Mouse (Mus musculus) myocyte (in vitro differentiated cells): ENCODE measurements at regions not wholly inside any gene's neighbourhood (a gene's known extent, or its start where the extent isn't known, plus 50 kb on each side); places are given as distances from the start of the nearest gene placed in this dataset.

Experiments used
- H3K27me3 ChIP-seq: one replicate; pipeline ENCODE4 v1.6.1; 2011; ENCODE audit not compliant: control insufficient read depth, insufficient read depth, insufficient read length
- H3K36me3 ChIP-seq: one replicate; pipeline ENCODE4 v1.6.1; 2011; ENCODE audit not compliant: control insufficient read depth, insufficient read depth
- H3K4me2 ChIP-seq: one replicate; pipeline ENCODE4 v1.6.1; 2011; ENCODE audit warnings: low read depth, control low read depth
- H3K4me3 ChIP-seq: one replicate; pipeline ENCODE4 v1.5.1; 2011; ENCODE audit warnings: mild to moderate bottlenecking, control low read depth, moderate library complexity
- H3K79me2 ChIP-seq: one replicate; pipeline ENCODE4 v1.6.1; 2011; ENCODE audit not compliant: control insufficient read depth, insufficient read depth
- H3ac ChIP-seq: one replicate; pipeline ENCODE4 v1.6.1; 2011; ENCODE audit not compliant: control insufficient read depth, insufficient read length
- CEBPB ChIP-seq: IDR thresholded peaks from 2 replicates; pipeline ENCODE4 v1.6.1; 2011; ENCODE audit warnings: mild to moderate bottlenecking, moderate library complexity; ENCODE audit not compliant: poor library complexity, insufficient read depth, severe bottlenecking
- E2F4 ChIP-seq: IDR thresholded peaks from one replicate; pipeline ENCODE4 v1.6.1; 2011; ENCODE audit warnings: mild to moderate bottlenecking, control low read depth, moderate library complexity; ENCODE audit not compliant: insufficient read depth
- MAX ChIP-seq: IDR thresholded peaks from one replicate; pipeline ENCODE4 v1.6.1; 2011; ENCODE audit warnings: low read depth, mild to moderate bottlenecking, control low read depth
- MYOD1 ChIP-seq, 3 experiments: IDR thresholded peaks; one replicate each; pipeline ENCODE4 v1.6.1; 2011; ENCODE audit warnings: control low read depth in 2 of 3, low read depth in 2 of 3, mild to moderate bottlenecking in 2 of 3, moderate library complexity in 1 of 3; ENCODE audit not compliant: insufficient read length in 2 of 3, control insufficient read depth in 1 of 3
- MYOG ChIP-seq, 3 experiments: IDR thresholded peaks; one replicate each; pipeline ENCODE4 v1.6.1; 2011; ENCODE audit warnings: control low read depth in 2 of 3, low read depth in 2 of 3, mild to moderate bottlenecking in 2 of 3; ENCODE audit not compliant: insufficient read length in 2 of 3, control insufficient read depth in 1 of 3, insufficient read depth in 1 of 3
- POLR2A ChIP-seq: IDR thresholded peaks from one replicate; pipeline ENCODE4 v1.6.1; 2011; ENCODE audit warnings: low read depth, mild to moderate bottlenecking, control low read depth, moderate library complexity; ENCODE audit not compliant: insufficient read length
- POLR2AphosphoS2 ChIP-seq: IDR thresholded peaks from one replicate; pipeline ENCODE4 v1.6.1; 2011; ENCODE audit warnings: low read depth, control low read depth; ENCODE audit not compliant: insufficient read length
- REST ChIP-seq: IDR thresholded peaks from one replicate; pipeline ENCODE4 v1.6.1; 2011; ENCODE audit warnings: mild to moderate bottlenecking, control low read depth, moderate library complexity; ENCODE audit not compliant: insufficient read depth, insufficient read length
- SRF ChIP-seq: IDR thresholded peaks from one replicate; pipeline ENCODE4 v1.6.1; 2011; ENCODE audit warnings: low read depth; ENCODE audit not compliant: control insufficient read depth, insufficient read length
- TCF12 ChIP-seq: IDR thresholded peaks from one replicate; pipeline ENCODE4 v1.6.1; 2011; ENCODE audit warnings: mild to moderate bottlenecking, control low read depth; ENCODE audit not compliant: poor library complexity, insufficient read depth, severe bottlenecking
- TCF3 ChIP-seq: IDR thresholded peaks from one replicate; pipeline ENCODE4 v1.6.1; 2011; ENCODE audit warnings: low read depth, control low read depth; ENCODE audit not compliant: insufficient read length
- USF1 ChIP-seq: IDR thresholded peaks from one replicate; pipeline ENCODE4 v1.6.1; 2011; ENCODE audit warnings: low read depth, mild to moderate bottlenecking, control low read depth, moderate library complexity

- TF ChIP-seq TCF12, result no peak
- Histone ChIP-seq H3K4me2 (no peak overlapping the region), H3K4me3 (no peak overlapping the region), H3K79me2 (no peaks in the 10 kb centered on the region), H3ac (no peak overlapping the region), H3K36me3 (no peaks in the 10 kb centered on the region), H3K27me3 (peaks cover 11% of the 10 kb centered on the region)
Measured at GRCm38 (mm10) chr14:67174929-67175328, 1165.9 kb upstream of the Gulo start.

DNA sequence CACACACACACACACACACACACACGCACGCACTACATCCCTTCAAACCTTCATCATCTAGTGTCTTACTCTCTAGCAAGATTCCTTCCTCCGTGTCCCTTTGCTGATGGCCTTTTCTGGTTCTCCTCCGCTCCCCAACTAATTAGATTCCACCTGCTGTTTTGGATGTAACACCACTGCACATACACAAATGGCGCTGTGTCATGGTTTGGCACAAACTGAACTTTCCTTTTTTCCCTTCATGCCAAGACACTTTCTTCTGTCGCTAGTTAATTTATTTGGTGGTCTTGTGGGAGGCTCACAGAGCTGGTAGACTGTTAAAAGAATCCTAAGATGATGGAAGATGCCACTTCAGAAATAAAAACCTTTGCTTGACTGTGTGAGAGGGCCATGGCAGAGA is 1161.8 kb upstream of the Gulo start:
- Histone ChIP-seq H3K36me3 (no peaks in the 10 kb centered on the region), H3ac (no peak overlapping the region), H3K4me2 (no peak overlapping the region), H3K27me3 (no peaks in the 10 kb centered on the region), H3K4me3 (no peak overlapping the region), H3K79me2 (no peaks in the 10 kb centered on the region)
- TF ChIP-seq POLR2AphosphoS2, result no peak
- no peak for TF ChIP-seq REST
- no peak for TF ChIP-seq TCF12
- no peak for TF ChIP-seq USF1
- no peak for TF ChIP-seq MYOG (IDR thresholded peaks at IDR 0.05; ENCODE audit: control insufficient read depth in 1 of 3, insufficient read depth in 1 of 3, insufficient read length in 2 of 3, low read depth in 2 of 3)
- TF ChIP-seq MAX, result no peak
- TF ChIP-seq CEBPB, result no peak
- TF ChIP-seq SRF, result no peak
- no peak for TF ChIP-seq TCF3
- no peak for TF ChIP-seq POLR2A
- no peak for TF ChIP-seq E2F4
- TF ChIP-seq MYOD1 (IDR thresholded peaks at IDR 0.05; ENCODE audit: control insufficient read depth in 1 of 3, insufficient read length in 2 of 3, low read depth in 2 of 3), result no peak

GRCm38 (mm10) chr14:67170248-67170647 is 1161.2 kb upstream of the Gulo start:
- Histone ChIP-seq H3K27me3 (no peaks in the 10 kb centered on the region), H3K36me3 (no peaks in the 10 kb centered on the region)
- TF ChIP-seq TCF3, result no peak
- TF ChIP-seq MYOD1 (IDR thresholded peaks at IDR 0.05; ENCODE audit: control insufficient read depth in 1 of 3, insufficient read length in 2 of 3, low read depth in 2 of 3), result peak in 1 of 3 experiments; percentile 37
- no peak for TF ChIP-seq POLR2A
- no peak for TF ChIP-seq POLR2AphosphoS2
- 0 out of 2 replicates have a peak, but pooled peaks have one; percentile 6 for TF ChIP-seq CEBPB

GRCm38 (mm10) chr14:67169201-67169600 is 1160.2 kb upstream of the Gulo start:
- Histone ChIP-seq H3K27me3 (no peaks in the 10 kb centered on the region), H3K4me2 (no peak overlapping the region), H3K79me2 (no peaks in the 10 kb centered on the region), H3ac (no peak overlapping the region), H3K4me3 (no peak overlapping the region), H3K36me3 (no peaks in the 10 kb centered on the region)
- TF ChIP-seq E2F4, result no peak
- no peak for TF ChIP-seq MYOG (IDR thresholded peaks at IDR 0.05; ENCODE audit: control insufficient read depth in 1 of 3, insufficient read depth in 1 of 3, insufficient read length in 2 of 3, low read depth in 2 of 3)
- no peak for TF ChIP-seq SRF
- TF ChIP-seq REST, result no peak
- no peak for TF ChIP-seq USF1
- no peak for TF ChIP-seq MAX
- no peak for TF ChIP-seq TCF12
- no peak for TF ChIP-seq TCF3
- no peak for TF ChIP-seq POLR2A
- TF ChIP-seq POLR2AphosphoS2, result no peak
- TF ChIP-seq MYOD1 (IDR thresholded peaks at IDR 0.05; ENCODE audit: control insufficient read depth in 1 of 3, insufficient read length in 2 of 3, low read depth in 2 of 3), result no peak
- no peak for TF ChIP-seq CEBPB

More at GRCm38 (mm10) chr14:67170248-67170647, 1161.2 kb upstream of the Gulo start:
- H3ac ChIP-seq, result no peak overlapping the region
- H3K4me3 ChIP-seq, result no peak overlapping the region
- no peaks in the 10 kb centered on the region for H3K79me2 ChIP-seq
- no peak overlapping the region for H3K4me2 ChIP-seq

DNA sequence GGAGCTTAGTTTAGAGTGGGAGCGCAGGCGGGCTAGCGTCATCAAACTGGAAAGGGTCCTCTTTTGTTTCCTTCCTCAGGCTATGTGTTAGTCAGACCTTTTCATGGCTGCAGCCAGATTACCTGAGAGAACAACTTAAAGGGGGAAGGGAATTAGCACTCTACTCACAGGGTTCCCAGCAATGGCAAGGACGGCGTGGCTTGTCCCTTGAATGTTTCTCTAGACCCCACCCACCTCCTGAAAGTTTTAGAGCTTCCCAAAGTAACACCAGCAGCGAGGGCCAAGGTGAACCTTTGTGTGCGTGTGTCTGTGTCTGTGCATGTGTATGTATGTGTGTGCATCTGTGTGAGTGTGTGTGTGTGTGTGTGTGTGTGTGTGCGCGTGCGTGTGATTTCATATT is 1151.0 kb upstream of the Gulo start:
- no peak overlapping the region for H3K4me2 ChIP-seq
- no peak overlapping the region for H3ac ChIP-seq
- H3K27me3 ChIP-seq, result no peaks in the 10 kb centered on the region
- no peaks in the 10 kb centered on the region for H3K79me2 ChIP-seq
- TF ChIP-seq MYOG (IDR thresholded peaks at IDR 0.05; ENCODE audit: control insufficient read depth in 1 of 3, insufficient read depth in 1 of 3, insufficient read length in 2 of 3, low read depth in 2 of 3), result no peak
- TF ChIP-seq MYOD1 (IDR thresholded peaks at IDR 0.05; ENCODE audit: control insufficient read depth in 1 of 3, insufficient read length in 2 of 3, low read depth in 2 of 3), result no peak
- TF ChIP-seq CEBPB, result no peak
- TF ChIP-seq TCF3, result no peak
- no peak for TF ChIP-seq POLR2A
- no peak for TF ChIP-seq E2F4
- TF ChIP-seq TCF12, result no peak
- TF ChIP-seq USF1, result no peak
- no peak for TF ChIP-seq SRF
- no peak for TF ChIP-seq MAX
- no peak for TF ChIP-seq REST
- TF ChIP-seq POLR2AphosphoS2, result no peak
- H3K36me3 ChIP-seq, result no peaks in the 10 kb centered on the region
- no peak overlapping the region for H3K4me3 ChIP-seq
